Mouse (Mus musculus) cortical plate, adult 2 months (tissue): ENCODE measurements around the gene Ppp1r12b.

Experiments
- CTCF ChIP-seq: fragments of 200-500 bp; IDR thresholded peaks from 2 replicates; pipeline ENCODE4 v1.5.1; 2011; ENCODE audit warnings: mild to moderate bottlenecking, control low read depth, low read length; ENCODE audit not compliant: insufficient read depth; ENCODE audit errors: extremely low read depth
- POLR2A ChIP-seq: fragments of 200-500 bp; IDR thresholded peaks from 2 replicates; pipeline ENCODE4 v1.6.1; 2011; ENCODE audit warnings: mild to moderate bottlenecking, low read length, control low read depth; ENCODE audit not compliant: insufficient read depth; ENCODE audit errors: extremely low read depth

GRCm38 (mm10) chr1:134727256-134727655, 228.5 kb downstream of the Ppp1r12b start:
- TF ChIP-seq CTCF (no peak), POLR2A (no peak)
